Mouse (Mus musculus) hindbrain, embryonic 13.5 days (tissue): Measurements from ENCODE around the gene Tagap1. TPM values are rescaled to one million over a fixed set of nuclear protein-coding genes. Genes with fewer than 3 reads are reported as not detected.
A peak's percentile ranks its signal among the peaks of the same experiment; 100 is the strongest.
"Not testable (repeated sequence)": the region's sequence is repeated elsewhere in the genome, so short reads cannot be mapped to it uniquely, and the experiment has no call there.

ENCODE experiments used
- ATAC-seq: fragments of 200-750 bp; cut with Nextera tagmentation; 2 replicates; pipeline ENCODE4 v1.8.0; 2017; ENCODE audit warnings: moderate TSS enrichment; ENCODE audit not compliant: low FRiP score
- H3K27ac ChIP-seq: fragments of 300-500 bp; sonication (generic); 2 replicates; pipeline ENCODE4 v1.5.1; 2015; ENCODE audit warnings: inconsistent platforms, mild to moderate bottlenecking, moderate library complexity
- H3K27me3 ChIP-seq: fragments of 300-500 bp; sonication (generic); 2 replicates; pipeline ENCODE4 v1.6.1; 2015; ENCODE audit warnings: mild to moderate bottlenecking, inconsistent platforms
- H3K36me3 ChIP-seq: fragments of 300-500 bp; sonication (generic); 2 replicates; pipeline ENCODE4 v1.6.1; 2015; ENCODE audit warnings: mild to moderate bottlenecking, inconsistent platforms
- H3K4me1 ChIP-seq: fragments of 300-500 bp; sonication (generic); replicated peaks from 2 replicates; pipeline ENCODE4 v1.6.1; 2015; ENCODE audit warnings: inconsistent platforms
- H3K4me2 ChIP-seq: fragments of 300-500 bp; sonication (generic); 2 replicates; pipeline ENCODE4 v1.6.1; 2015; ENCODE audit warnings: inconsistent platforms, mild to moderate bottlenecking, moderate library complexity
- H3K4me3 ChIP-seq: fragments of 300-500 bp; sonication (generic); 2 replicates; pipeline ENCODE4 v1.5.1; 2015; ENCODE audit warnings: mild to moderate bottlenecking, inconsistent platforms
- H3K9ac ChIP-seq: fragments of 300-500 bp; sonication (generic); 2 replicates; pipeline ENCODE4 v1.6.1; 2015; ENCODE audit warnings: mild to moderate bottlenecking, inconsistent platforms
- H3K9me3 ChIP-seq: fragments of 300-500 bp; sonication (generic); 2 replicates; pipeline ENCODE4 v1.6.1; 2016; ENCODE audit warnings: inconsistent platforms
- WGBS: fragments of 180-500 bp; shearing (Covaris S2); methylation state at CpG from one replicate; pipeline ENCODE4 v1.1.7; 2015; 5-methylcytosine and 5-hydroxymethylcytosine counted together
- polyA plus RNA-seq: library from polyadenylated mRNA; unstranded; fragments of >200 nt; fragmentation: Nextera tagmentation; extraction: Ambion mirVana; gene quantifications from 2 replicates; pipeline ENCODE4 v1.2.1, GENCODE M21; 2015

The Tagap1 gene
- polyA plus RNA-seq, 1 experiment from 2014 or later = 49.4 TPM

DNA sequence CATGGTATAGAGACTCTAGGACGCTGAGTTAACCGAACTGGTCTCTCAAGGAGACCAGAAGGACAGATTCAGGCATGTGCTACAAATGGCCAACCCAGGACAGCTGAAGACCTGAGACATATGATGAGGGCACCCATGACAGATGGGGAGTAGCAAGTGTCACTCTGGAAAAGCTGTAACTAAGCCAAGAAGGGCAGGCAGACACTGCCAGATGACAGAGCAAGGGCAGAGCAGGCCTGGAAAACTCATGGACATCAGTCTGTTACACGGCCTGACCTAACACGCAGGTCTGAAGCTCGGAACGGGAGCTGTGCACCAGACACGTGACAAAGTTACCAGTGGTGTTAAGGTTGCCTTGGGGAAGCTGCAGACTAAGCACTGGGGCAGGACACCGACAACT is 2.1 kb downstream of the Tagap1 start:
- H3K4me1 ChIP-seq, H3K27ac ChIP-seq, H3K4me3 ChIP-seq, ATAC-seq, H3K36me3 ChIP-seq, H3K9me3 ChIP-seq, H3K9ac ChIP-seq, H3K4me2 ChIP-seq, H3K27me3 ChIP-seq: not testable (repeated sequence)
- WGBS = 89% methylated on average over 7 of the region's 8 CpGs

DNA sequence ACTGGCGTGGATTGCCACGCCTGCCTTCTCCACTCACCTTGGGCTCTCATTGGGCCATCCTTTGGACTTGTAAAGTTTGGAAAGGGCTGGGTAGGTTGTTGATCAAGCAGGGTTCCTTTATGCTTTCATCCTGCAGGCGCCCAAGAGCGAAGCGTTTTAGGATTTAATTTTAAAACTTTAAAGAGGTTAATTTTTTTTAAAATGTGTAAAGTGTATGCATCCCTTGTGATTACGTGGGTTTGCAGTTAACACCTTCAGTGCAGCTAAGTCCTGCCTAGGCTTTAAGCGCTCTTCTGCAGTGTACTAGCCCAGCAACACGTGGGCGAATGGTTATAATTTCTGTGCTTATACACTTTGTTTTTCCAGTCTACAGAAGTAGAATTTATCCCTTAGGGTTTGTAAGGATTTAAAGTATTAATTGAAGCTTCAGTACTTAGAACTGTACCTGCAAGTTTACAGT is 12.2 kb downstream of the Tagap1 start:
- not testable (repeated sequence) for ATAC-seq

DNA sequence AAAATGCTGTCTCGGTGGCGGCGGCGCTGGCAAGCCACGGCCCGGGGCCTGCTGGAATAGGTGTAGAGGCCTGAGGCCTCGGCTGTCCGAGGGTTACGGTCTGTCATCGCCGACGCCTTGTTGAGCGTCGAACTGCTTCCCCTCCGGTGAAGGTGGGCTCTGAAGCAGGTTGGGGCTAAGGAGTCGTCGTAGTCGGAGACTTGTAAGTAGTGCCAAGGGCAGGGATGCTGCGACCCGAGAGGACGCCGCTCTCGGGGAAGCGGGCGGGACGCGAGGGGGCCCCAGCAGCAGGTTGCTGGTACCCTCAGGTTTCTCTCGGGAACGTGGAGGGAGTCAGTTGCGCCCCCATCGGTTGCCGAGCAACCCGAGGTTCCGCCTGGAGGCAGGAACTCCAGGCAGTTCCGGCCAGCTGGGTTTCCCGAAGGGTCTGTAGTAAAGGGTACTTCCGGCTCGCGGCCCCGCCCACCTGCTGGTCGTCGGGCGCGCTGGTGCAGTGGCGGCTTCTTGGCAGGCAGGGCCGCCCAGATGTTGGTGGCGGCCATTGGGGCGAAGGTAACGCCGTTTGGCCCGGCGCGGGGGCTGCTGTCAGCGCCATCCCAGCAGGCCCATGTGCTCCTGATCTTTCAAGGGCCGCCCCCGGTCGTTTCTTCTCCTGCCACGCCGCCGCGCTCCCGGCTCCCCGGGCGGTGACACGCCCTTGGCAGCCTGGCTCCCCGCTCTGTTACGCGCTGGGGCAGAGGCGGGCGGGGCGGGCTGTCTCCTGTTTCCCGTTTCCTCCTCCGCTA is 12.8 kb downstream of the Tagap1 start, which contains the start of gene Rsph3b:
Rsph3b (minus strand) TSS at position 699 of the 785 bp plus-strand sequence.
- not testable (repeated sequence) for H3K9me3 ChIP-seq, H3K27me3 ChIP-seq, H3K4me1 ChIP-seq, H3K36me3 ChIP-seq
- 1% methylated on average over 67 of the region's 73 CpGs for WGBS
- Histone ChIP-seq H3K9ac (peak within 1 kb of the TSS; percentile 75), H3K27ac (peak within 1 kb of the TSS; percentile 85), H3K4me2 (peak within 1 kb of the TSS; percentile 59), H3K4me3 (peak within 1 kb of the TSS; percentile 55)
- ATAC-seq = peak; percentile 98

More for the DNA sequence above, 12.2 kb downstream of the Tagap1 start:
- H3K27ac ChIP-seq = peak overlapping the region; percentile 85
- WGBS = 20% methylated on average over 9 of the region's 9 CpGs
- H3K9ac ChIP-seq = peak overlapping the region; percentile 75
- H3K27me3 ChIP-seq, H3K4me1 ChIP-seq, H3K9me3 ChIP-seq, H3K36me3 ChIP-seq: not testable (repeated sequence)
- peak overlapping the region; percentile 59 for H3K4me2 ChIP-seq
- peak overlapping the region; percentile 55 for H3K4me3 ChIP-seq

DNA sequence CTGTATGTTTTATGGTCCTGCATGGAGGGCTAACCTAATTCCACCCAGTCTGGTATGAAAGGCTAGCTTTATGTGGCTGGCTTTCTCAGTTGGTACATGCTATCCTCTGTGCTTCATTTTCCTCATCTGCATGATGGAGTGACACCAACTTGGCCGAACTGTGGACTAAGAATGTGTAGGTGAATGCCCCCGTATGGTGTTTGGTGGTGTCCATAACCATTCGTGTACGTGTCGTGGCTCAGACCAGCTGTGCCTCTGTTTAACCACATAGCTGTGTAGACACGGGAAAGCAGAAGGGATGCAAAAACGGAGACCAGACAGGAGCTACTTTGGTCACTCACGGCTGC is 13.3 kb downstream of the Tagap1 start:
- not testable (repeated sequence) for H3K4me1 ChIP-seq, H3K27ac ChIP-seq, H3K36me3 ChIP-seq, H3K9me3 ChIP-seq, H3K27me3 ChIP-seq, H3K9ac ChIP-seq
- peak overlapping the region; percentile 59 for H3K4me2 ChIP-seq
- no CpG with 5 or more reads among the region's 8 CpGs for WGBS
- H3K4me3 ChIP-seq = peak overlapping the region; percentile 55
- peak; percentile 52 for ATAC-seq

DNA sequence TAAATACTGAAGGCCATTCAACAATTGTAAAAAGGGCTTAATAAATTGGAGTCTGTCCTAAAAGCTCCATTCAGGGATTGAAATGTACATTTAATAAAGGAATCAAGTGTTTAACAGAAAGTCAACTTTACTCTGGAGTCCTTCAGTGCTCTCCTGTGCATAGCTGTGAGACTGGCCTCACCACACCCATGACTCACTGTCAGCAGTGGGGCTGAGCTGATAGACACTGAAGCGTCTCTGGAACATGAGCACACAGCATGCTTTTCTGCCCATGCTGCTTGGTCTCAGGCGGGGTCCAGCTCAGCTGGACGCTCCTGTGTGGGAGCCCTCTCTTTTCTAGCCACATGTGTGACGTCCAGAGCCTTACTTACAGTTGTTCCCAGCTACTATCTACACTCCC is 18.4 kb downstream of the Tagap1 start:
- not testable (repeated sequence) for H3K4me3 ChIP-seq, H3K36me3 ChIP-seq, H3K27me3 ChIP-seq, ATAC-seq, H3K9me3 ChIP-seq, H3K4me2 ChIP-seq, H3K27ac ChIP-seq, H3K9ac ChIP-seq, H3K4me1 ChIP-seq
- no CpG with 5 or more reads among the region's 4 CpGs for WGBS

DNA sequence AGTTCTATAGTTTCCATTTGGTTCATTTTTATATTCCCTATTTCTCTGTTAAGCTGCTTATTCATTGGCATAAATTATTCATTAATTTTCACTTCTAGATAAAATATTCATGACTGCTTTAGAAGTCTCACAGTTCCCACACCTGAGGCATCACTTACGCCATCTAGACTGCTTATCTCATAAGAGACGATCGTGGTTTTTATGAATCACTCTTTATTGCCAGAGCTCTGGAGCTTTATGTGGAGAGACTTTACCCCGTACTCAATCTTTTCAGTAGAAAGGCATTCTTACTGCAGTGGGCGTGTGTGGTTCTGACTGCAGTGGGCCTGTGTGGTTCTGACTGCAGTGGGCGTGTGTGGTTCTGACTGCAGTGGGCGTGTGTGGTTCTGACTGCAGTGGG is 29.3 kb downstream of the Tagap1 start:
- not testable (repeated sequence) for H3K4me2 ChIP-seq, H3K9me3 ChIP-seq, ATAC-seq, H3K27ac ChIP-seq, H3K4me1 ChIP-seq, H3K36me3 ChIP-seq, H3K9ac ChIP-seq, H3K27me3 ChIP-seq, H3K4me3 ChIP-seq
- 93% methylated on average over 7 of the region's 7 CpGs for WGBS

DNA sequence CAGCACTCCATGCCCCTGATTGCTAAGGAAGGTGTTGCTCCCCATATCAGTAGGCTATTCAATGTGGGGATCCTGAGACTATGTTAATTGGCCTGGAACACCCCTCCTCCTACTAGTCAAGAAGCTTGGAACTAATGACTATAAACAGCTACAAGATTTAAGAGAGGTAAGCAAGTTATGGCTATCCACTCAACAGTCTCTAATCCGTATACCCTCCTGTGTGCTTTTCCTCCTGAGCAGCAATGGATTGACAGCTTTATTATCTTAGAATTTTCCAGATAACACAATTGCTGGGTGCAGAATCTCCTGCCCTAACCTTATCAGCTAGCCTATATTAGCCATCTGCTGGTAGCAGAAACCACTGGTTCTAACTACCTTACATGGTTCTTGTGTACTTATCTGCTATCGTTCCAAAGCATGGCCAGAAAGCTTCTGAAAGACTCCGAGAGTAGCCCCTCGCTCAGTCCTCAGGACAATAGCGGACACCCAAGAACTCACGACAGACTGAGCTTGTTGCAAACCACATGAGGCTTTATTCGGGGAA is 40.5 kb downstream of the Tagap1 start:
- H3K4me1 ChIP-seq, H3K9me3 ChIP-seq, ATAC-seq, H3K4me3 ChIP-seq, H3K9ac ChIP-seq, H3K27ac ChIP-seq, H3K36me3 ChIP-seq, H3K27me3 ChIP-seq, H3K4me2 ChIP-seq: not testable (repeated sequence)
- WGBS = 97% methylated on average over 7 of the region's 7 CpGs

DNA sequence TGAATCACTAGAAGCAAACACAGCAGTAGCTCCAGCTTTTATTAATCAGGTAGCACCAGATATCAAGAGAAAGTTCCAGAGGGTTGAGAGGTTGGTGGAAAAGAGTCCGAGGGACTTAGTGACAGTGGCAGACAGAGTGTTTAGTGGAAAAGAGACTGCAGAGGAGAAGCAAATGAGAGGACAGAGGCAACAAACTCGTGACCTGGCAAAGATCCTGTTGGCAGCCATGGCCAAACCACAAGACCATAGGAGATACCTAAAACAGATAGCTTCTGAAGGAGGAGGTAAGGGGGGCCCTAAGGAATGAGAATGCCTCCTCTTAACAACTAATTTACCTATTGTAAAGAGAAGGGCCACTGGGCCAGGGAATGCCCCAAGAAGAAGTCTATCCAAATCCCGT is 41.6 kb downstream of the Tagap1 start:
- ATAC-seq, H3K27ac ChIP-seq, H3K9ac ChIP-seq, H3K36me3 ChIP-seq, H3K4me2 ChIP-seq, H3K4me1 ChIP-seq, H3K9me3 ChIP-seq, H3K4me3 ChIP-seq, H3K27me3 ChIP-seq: not testable (repeated sequence)
- 95% methylated on average over 3 of the region's 3 CpGs for WGBS

DNA sequence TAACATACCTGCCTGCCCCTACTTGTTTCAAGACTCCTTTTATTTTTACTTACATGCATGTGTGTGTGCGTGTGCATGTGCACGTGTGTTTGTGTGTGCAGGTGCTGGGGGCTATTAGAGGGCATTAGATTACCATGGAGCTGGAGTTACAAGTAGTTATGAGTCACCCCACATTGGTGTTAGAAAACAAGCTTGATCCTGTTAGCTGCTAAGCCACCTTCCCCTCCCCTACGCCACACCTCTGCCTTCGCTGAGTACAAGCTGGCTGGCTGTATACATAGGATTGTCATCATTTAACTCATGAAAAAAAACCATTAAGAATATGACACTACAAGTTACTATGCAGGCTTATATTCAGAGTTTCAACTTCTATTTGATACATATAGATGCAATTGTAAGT is 45.7 kb downstream of the Tagap1 start:
- H3K36me3 ChIP-seq, H3K27me3 ChIP-seq, H3K27ac ChIP-seq, H3K9me3 ChIP-seq, H3K9ac ChIP-seq, ATAC-seq, H3K4me2 ChIP-seq, H3K4me1 ChIP-seq, H3K4me3 ChIP-seq: not testable (repeated sequence)
- WGBS = 100% methylated on average over 3 of the region's 4 CpGs

DNA sequence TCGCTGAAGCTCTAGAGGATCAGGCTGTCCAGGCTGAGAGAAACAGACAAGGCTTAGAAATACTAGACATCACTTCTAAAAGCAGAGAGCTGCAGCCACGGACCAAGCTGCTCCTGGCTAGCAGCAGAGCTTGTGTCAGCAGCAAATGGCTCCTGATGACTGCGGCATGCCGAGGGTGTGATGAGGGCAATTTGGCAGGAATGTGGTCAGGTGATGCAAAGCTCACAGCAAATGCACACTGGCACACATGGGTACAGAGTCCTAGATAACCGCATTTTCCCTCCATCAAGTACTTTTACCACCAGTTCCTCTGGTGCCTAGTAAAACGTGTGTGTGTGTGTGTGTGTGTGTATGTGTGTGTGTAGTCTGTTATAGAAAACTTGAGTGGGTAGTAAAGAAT is 46.9 kb downstream of the Tagap1 start:
- 85% methylated on average over 2 of the region's 6 CpGs for WGBS
- not testable (repeated sequence) for ATAC-seq, H3K27ac ChIP-seq

More for the DNA sequence above, 46.9 kb downstream of the Tagap1 start:
- not testable (repeated sequence) for H3K9ac ChIP-seq, H3K4me1 ChIP-seq, H3K4me2 ChIP-seq, H3K4me3 ChIP-seq, H3K27me3 ChIP-seq, H3K36me3 ChIP-seq, H3K9me3 ChIP-seq

Other genes starting within 250 kb of the Tagap1 start
- 53.9 and 94.4 TPM in 2 replicates for gene Ezr, start 178.4 kb downstream of the Tagap1 start, polyA plus RNA-seq
- gene Rsph3b, start 12.5 kb downstream of the Tagap1 start, polyA plus RNA-seq = 51.8 and 56.4 TPM in 2 replicates
- gene Rnaset2b, start 9.5 kb upstream of the Tagap1 start, polyA plus RNA-seq = 102 and 116 TPM in 2 replicates
- gene Gm49721, start 17.7 kb upstream of the Tagap1 start, polyA plus RNA-seq = 0.19 and 0.26 TPM in 2 replicates
- not detected in 2 replicates for gene Gm1604a, start 64.4 kb upstream of the Tagap1 start, polyA plus RNA-seq
- gene Rps6ka2, start 209.0 kb upstream of the Tagap1 start, polyA plus RNA-seq = 21.2 and 22.1 TPM in 2 replicates